Mouse (Mus musculus) C2C12 (cell line): Measurements from ENCODE around the gene Numa1.

Source experiments
- CTCF ChIP-seq: IDR thresholded peaks from one replicate; pipeline ENCODE4 v1.5.1; 2011; ENCODE audit not compliant: control insufficient read depth, insufficient read depth, insufficient read length
- USF1 ChIP-seq: IDR thresholded peaks from one replicate; pipeline ENCODE4 v1.6.1; 2011; ENCODE audit warnings: low read depth, mild to moderate bottlenecking, control low read depth, moderate library complexity

DNA sequence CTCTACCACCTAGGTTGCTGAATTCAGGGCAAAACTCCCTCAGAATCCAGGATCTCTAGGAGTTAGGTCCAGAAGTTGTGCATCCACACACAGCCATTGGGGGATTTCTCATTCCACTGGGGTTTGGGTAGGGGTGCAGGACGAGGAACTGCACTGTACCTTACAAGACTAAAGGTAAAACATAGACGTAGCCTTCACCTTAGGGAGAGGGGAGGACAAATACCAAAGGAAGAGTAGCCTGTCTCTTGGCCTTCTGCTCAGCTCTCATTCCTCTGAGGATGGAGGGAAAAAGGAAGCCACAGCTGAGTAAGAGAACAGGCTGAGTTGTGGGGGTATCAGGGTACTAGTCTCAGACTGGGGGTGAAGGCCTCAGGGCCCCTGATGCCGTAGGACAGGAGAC lies 84.7 kb downstream of the Numa1 start, which contains the start of gene Il18bp:
- TF ChIP-seq CTCF (no peak), USF1 (no peak)
